Mouse (Mus musculus) lung, adult 2 months (tissue): Measurements from ENCODE around the gene Gdpd5.

ENCODE experiments used
- CTCF ChIP-seq: fragments of 200-500 bp; IDR thresholded peaks from 2 replicates; pipeline ENCODE4 v1.5.1; 2011; ENCODE audit warnings: mild to moderate bottlenecking, low read length, control low read depth; ENCODE audit not compliant: insufficient read depth
- POLR2A ChIP-seq: fragments of 200-500 bp; IDR thresholded peaks from 2 replicates; pipeline ENCODE4 v1.6.1; 2011; ENCODE audit warnings: low read depth, mild to moderate bottlenecking, control low read depth, low read length, borderline replicate concordance; ENCODE audit errors: extremely low read depth

DNA sequence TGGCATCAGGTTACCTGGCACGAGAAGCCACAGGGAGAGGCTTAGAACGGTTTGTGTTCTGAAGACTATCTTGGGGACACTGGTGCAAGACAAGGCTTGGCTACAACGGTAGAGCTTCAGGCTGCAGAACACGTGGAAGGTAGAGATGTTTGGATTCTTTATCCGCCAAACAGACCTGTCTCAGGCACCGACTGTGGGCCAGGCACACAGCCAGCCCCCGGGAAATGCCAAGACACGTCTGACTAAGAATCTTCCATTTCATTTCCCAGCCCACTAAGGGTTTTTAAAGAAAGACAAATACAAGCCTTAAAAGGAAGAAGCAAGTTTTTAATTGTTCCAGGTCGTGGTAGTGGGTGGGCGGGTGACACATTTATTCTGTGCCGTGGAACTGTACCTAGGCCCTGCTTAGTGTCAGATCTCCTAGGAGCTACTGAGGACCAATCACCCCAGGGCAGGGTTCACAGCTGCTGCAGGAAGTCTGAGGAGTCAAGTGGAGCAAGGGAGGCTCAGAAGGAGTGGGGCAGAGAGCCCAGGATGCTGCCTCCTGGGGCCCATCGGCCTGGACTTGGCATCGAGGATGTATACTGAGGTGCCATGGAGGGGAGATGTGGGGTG is 12.6 kb downstream of the Gdpd5 start:
- TF ChIP-seq CTCF (no peak), POLR2A (no peak)
